23 mouse cellular contexts compared by ENCODE assay signal in genomic region chr4:86625463-86625862, GRCm38 (mm10). TPM values are rescaled to one million over a fixed set of nuclear protein-coding genes. Genes with fewer than 3 reads are reported as not detected.
DNase-seq lines count a peak whose midpoint lies in the region; ATAC-seq and TF ChIP-seq lines count a peak whose summit lies in the region.
"Had no signal": no experiment of that assay in that cellular context is flagged by ENCODE, and none has a peak within 500 bp of the region (broad histone marks: within the 10 kb centered on the region; RNA-seq: fewer than 3 reads in every experiment).

No protein-coding gene starts in this region.

- dilution Hi-C loops in CH12.LX (cut with MboI; ENCODE audit: extremely low pct_ligation_motif_present, extremely low pct_unique_long_range_greater_than_20kb, low sequenced_read_pairs) = no loop called here

- no peaks in the 10 kb centered on the region for H3K9me3 ChIP-seq in CH12.LX (replicated peaks; ENCODE audit: low read length)
- no peaks in the 10 kb centered on the region for H3K9me3 ChIP-seq in intestine, embryonic 16.5 days (ENCODE audit: control insufficient read depth, low read length)
- H3K9me3 ChIP-seq: embryonic facial prominence, embryonic 10.5 days; forebrain, embryonic 13.5 days; hindbrain, embryonic 10.5 days had no signal

- H3K9ac ChIP-seq in CH12.LX (ENCODE audit: insufficient read depth, low read depth) = peak overlapping the region; percentile 56; the same call in 1 of the 2 replicates
- H3K9ac ChIP-seq in intestine, embryonic 16.5 days (ENCODE audit: low read depth, low read length) = no peak overlapping the region
- H3K9ac ChIP-seq: forebrain, embryonic 13.5 days; forebrain, postnatal 0 days; hindbrain, embryonic 14.5 days had no signal

- no peak for ATAC-seq in intestine, embryonic 16.5 days
- ATAC-seq: activated CD4-positive, CD25-positive, alpha-beta regulatory T cell, adult 4 months; CD4-positive, CD25-positive, alpha-beta regulatory T cell, adult 4 months; forebrain, embryonic 13.5 days; forebrain, postnatal 0 days; Patski had no signal

- in situ Hi-C loops in CH12.LX (cut with MboI; ENCODE audit: low pct_ligation_motif_present, low pct_unique_long_range_greater_than_20kb, low sequenced_read_pairs) = no loop called here

- TF ChIP-seq CTCF in CH12.LX (conservative IDR thresholded peaks at IDR 0.05 in 1 of 2, IDR thresholded peaks at IDR 0.05 in 1 of 2; ENCODE audit: low read depth in 2 of 2, low read length in 2 of 2) = no peak

- H3K36me3 ChIP-seq in CH12.LX (replicated peaks in 1 of 2; ENCODE audit: control insufficient read depth in 1 of 2, insufficient read depth in 1 of 2, low read length in 1 of 2) = no peaks in the 10 kb centered on the region
- H3K36me3 ChIP-seq in intestine, embryonic 16.5 days (ENCODE audit: control insufficient read depth, insufficient read depth, low read length) = no peaks in the 10 kb centered on the region
- H3K36me3 ChIP-seq: embryonic facial prominence, embryonic 10.5 days; hindbrain, embryonic 10.5 days had no signal

- TF ChIP-seq RAD21 in CH12.LX (IDR thresholded peaks at IDR 0.05; ENCODE audit: low read depth, low read length) = no peak

- peak overlapping the region; percentile 83 for H3K4me2 ChIP-seq in CH12.LX (ENCODE audit: insufficient read depth, low read depth, poor library complexity, severe bottlenecking)
- no peak overlapping the region for H3K4me2 ChIP-seq in intestine, embryonic 16.5 days (ENCODE audit: low read depth, low read length)
- H3K4me2 ChIP-seq: forebrain, embryonic 13.5 days; heart, embryonic 11.5 days; hindbrain, embryonic 14.5 days had no signal

- peak; percentile 18 to 24 for DNase-seq in heart, postnatal 10 days
- DNase-seq in heart, postnatal 25 days (ENCODE audit: low spot score) = no peak
- peak; percentile 78 for DNase-seq in 416B (ENCODE audit: low read depth)
- peak; percentile 63 for DNase-seq in CH12.LX (ENCODE audit: extremely low read depth)
- peak; percentile 10 for DNase-seq in lung, postnatal 36 days
- no peak for DNase-seq in kidney, postnatal 25 days
- no peak for DNase-seq in left cerebral cortex, postnatal 10 days (ENCODE audit: extremely low spot score in 1 of 2, low spot score in 2 of 2)
- DNase-seq: adrenal gland, postnatal 25 days; B cell, adult 2 months; cerebellum, adult 18-20 months; cerebellum, adult 9-11 months; cerebellum, postnatal 36 days; forebrain, postnatal 0 days; gastrocnemius, postnatal 14 days had no signal

- no peaks in the 10 kb centered on the region for H3K79me2 ChIP-seq in CH12.LX (replicated peaks; ENCODE audit: control insufficient read depth, extremely low read depth, insufficient read depth, poor library complexity, severe bottlenecking)

- intact Hi-C loops in heart, postnatal 10 days (cut with DNase I) = no loop called here
- intact Hi-C loops in heart, postnatal 25 days (cut with DNase I) = loop anchor here (10.0 kb wide), 1 partner anchor 69 kb away; no protein-coding TSS in a partner anchor
- intact Hi-C loops in left cerebral cortex, postnatal 10 days (cut with DNase I) = loop anchor here (5.0 kb wide), 1 partner anchor 72 kb away; no protein-coding TSS in a partner anchor

- no peaks in the 10 kb centered on the region for H3K27me3 ChIP-seq in CH12.LX (replicated peaks)
- H3K27me3 ChIP-seq in intestine, embryonic 16.5 days (replicated peaks; ENCODE audit: control insufficient read depth, insufficient read depth, low read length) = no peaks in the 10 kb centered on the region
- H3K27me3 ChIP-seq: forebrain, embryonic 13.5 days; Patski had no signal

- TF ChIP-seq POLR2A in CH12.LX (IDR thresholded peaks at IDR 0.05; ENCODE audit: low read depth, low read length) = peak; percentile 44; the same call in 1 of the 2 replicates

- peak overlapping the region; percentile 31; the same call in 1 of the 2 replicates for H3K27ac ChIP-seq in CH12.LX (ENCODE audit: insufficient read depth, low read depth)
- H3K27ac ChIP-seq in intestine, embryonic 16.5 days (ENCODE audit: low read length) = no peak overlapping the region
- H3K27ac ChIP-seq: embryonic facial prominence, embryonic 10.5 days; forebrain, embryonic 13.5 days; hindbrain, embryonic 10.5 days; hindbrain, embryonic 14.5 days had no signal

- peaks cover 4 to 14% of the 10 kb centered on the region in 2 experiments; a peak in 3 of 4 replicates for H3K4me1 ChIP-seq in CH12.LX (ENCODE audit: control insufficient read depth in 1 of 2, insufficient read depth in 2 of 2)
- H3K4me1 ChIP-seq in intestine, embryonic 16.5 days (ENCODE audit: control insufficient read depth, insufficient read depth, low read length) = no peaks in the 10 kb centered on the region
- H3K4me1 ChIP-seq: embryonic facial prominence, embryonic 10.5 days; forebrain, embryonic 13.5 days; hindbrain, embryonic 10.5 days had no signal

- H3K4me3 ChIP-seq in CH12.LX (replicated peaks in 1 of 3; ENCODE audit: low read depth in 2 of 3, low read length in 2 of 3, poor library complexity in 1 of 3) = peak overlapping the region in 1 of 3 experiments; percentile 26
- no peak overlapping the region for H3K4me3 ChIP-seq in intestine, embryonic 16.5 days (ENCODE audit: low read length)
- H3K4me3 ChIP-seq: embryonic facial prominence, embryonic 10.5 days; forebrain, embryonic 13.5 days; hindbrain, embryonic 10.5 days had no signal

- WGBS in intestine, embryonic 16.5 days = 84% methylated on average over 5 of the region's 5 CpGs

- TF ChIP-seq EP300 in CH12.LX (IDR thresholded peaks at IDR 0.05; ENCODE audit: low read length) = peak; percentile 36; the same call in 1 of the 2 replicates

TF ChIP-seq in CH12.LX, 34 proteins besides CTCF, POLR2A, EP300 and RAD21:
- TF ChIP-seq ETS1 (conservative IDR thresholded peaks at IDR 0.05; ENCODE audit: low read depth, low read length) (peak; percentile 59), IRF4 (IDR thresholded peaks at IDR 0.05; ENCODE audit: low read depth, low read length) (peak; percentile 57; the same call in 1 of the 2 replicates), TCF12 (IDR thresholded peaks at IDR 0.05; ENCODE audit: low read depth, low read length) (peak; percentile 60; the same call in 1 of the 2 replicates), MAZ (IDR thresholded peaks at IDR 0.05; ENCODE audit: low read depth, low read length) (0 out of 2 replicates have a peak, but pooled peaks have one; percentile 48), USF1 (IDR thresholded peaks at IDR 0.05; ENCODE audit: low read depth, low read length) (no peak)

RNA-seq across cellular contexts. Expression of gene Haus6, which starts 13.6 kb away (rescaled TPM):
- 10 to 100 TPM in 1 of 2 experiments, 1 to 10 TPM in 1; 8.1 to 10.6 TPM for total RNA-seq in heart, postnatal 10 days (2021)
- 1 to 10 TPM; 3.8 to 4.2 TPM for total RNA-seq in heart, postnatal 25 days (2021)
- total RNA-seq in CH12.LX (2012; rRNA removed) (35.9 and 39.0 TPM in 2 replicates), CH12.LX (2014; rRNA removed) (23.4 and 25.5 TPM in 2 replicates)
- polyA plus RNA-seq in CH12.LX (2012; ENCODE audit: insufficient read length, low read depth) = 23.3 and 26.3 TPM in 2 replicates
- polyA plus RNA-seq in intestine, embryonic 16.5 days (2015; fragmentation: Nextera tagmentation; extraction: Ambion mirVana) = 9.2 and 10.1 TPM in 2 replicates
- 1 to 10 TPM; 8.3 TPM for total RNA-seq in left cerebral cortex, postnatal 10 days (2021)

RNA-seq across cellular contexts. Expression of gene Plin2, which starts 44.4 kb away (rescaled TPM):
- 100 to 1,000 TPM; 132 to 153 TPM for total RNA-seq in heart, postnatal 10 days (2021)
- total RNA-seq in heart, postnatal 25 days (2021) = 100 to 1,000 TPM; 117 to 120 TPM
- 28.9 and 44.9 TPM in 2 replicates for total RNA-seq in CH12.LX (2012; rRNA removed)
- total RNA-seq in CH12.LX (2014; rRNA removed) = 13.4 and 13.6 TPM in 2 replicates
- polyA plus RNA-seq in CH12.LX (2012; ENCODE audit: insufficient read length, low read depth) = 22.9 and 25.6 TPM in 2 replicates
- 248 and 316 TPM in 2 replicates for polyA plus RNA-seq in intestine, embryonic 16.5 days (2015; fragmentation: Nextera tagmentation; extraction: Ambion mirVana)
- 10 to 100 TPM; 14.5 to 17.3 TPM for total RNA-seq in left cerebral cortex, postnatal 10 days (2021)

RNA-seq across cellular contexts. Expression of gene Rraga, which starts 50.0 kb away (rescaled TPM):
- total RNA-seq in heart, postnatal 10 days (2021) = 10 to 100 TPM; 69.6 to 75.1 TPM
- total RNA-seq in heart, postnatal 25 days (2021) = 10 to 100 TPM; 56.3 to 61.1 TPM
- total RNA-seq in CH12.LX (2012; rRNA removed) (12.3 and 13.6 TPM in 2 replicates), CH12.LX (2014; rRNA removed) (29.3 and 38.3 TPM in 2 replicates)
- 87.3 and 96.2 TPM in 2 replicates for polyA plus RNA-seq in CH12.LX (2012; ENCODE audit: insufficient read length, low read depth)
- 78.3 and 81.4 TPM in 2 replicates for polyA plus RNA-seq in intestine, embryonic 16.5 days (2015; fragmentation: Nextera tagmentation; extraction: Ambion mirVana)
- total RNA-seq in left cerebral cortex, postnatal 10 days (2021) = 100 to 1,000 TPM; 152 to 158 TPM

Comparison
In these comparisons a context has a peak if more than half of its experiments do, and no peak if none do; other contexts are left out.
1. DNase-seq: peak in heart, postnatal 10 days (2 of 2), 416B (single experiment), CH12.LX (single experiment) and lung, postnatal 36 days (single experiment); none in heart, postnatal 25 days (single experiment), kidney, postnatal 25 days (0 of 2) and left cerebral cortex, postnatal 10 days (0 of 2).